Mouse (Mus musculus): ENCODE data around the gene Utp6. TPM values are rescaled to one million over a fixed set of nuclear protein-coding genes. Genes with fewer than 3 reads are reported as not detected.

Utp6 gene
- total and polyA plus RNA-seq, 2 experiments, result 4.2 to 26.6 TPM

GRCm38 (mm10) chr11:79915696-79916349, 46.4 kb downstream of the Utp6 start:
- Histone ChIP-seq H3K4me3 (ENCODE audit: insufficient read depth, low read depth, low read length) (no peak overlapping the region), H3K27ac (replicated peaks; ENCODE audit: insufficient read depth, low read depth, low read length) (no peak overlapping the region), H3K79me2 (ENCODE audit: control insufficient read depth, insufficient read depth, low read length) (no peaks in the 10 kb centered on the region), H3K9ac (ENCODE audit: low read depth, low read length) (no peak overlapping the region), H3K27me3 (ENCODE audit: control insufficient read depth, insufficient read depth, low read length) (no peaks in the 10 kb centered on the region), H3K4me1 (ENCODE audit: control insufficient read depth, insufficient read depth, low read length) (no peaks in the 10 kb centered on the region), H3K36me3 (ENCODE audit: control insufficient read depth, insufficient read depth, low read length) (no peaks in the 10 kb centered on the region)
- no peak for DNase-seq (ENCODE audit: extremely low read depth, low read depth, low spot score)
- 82% methylated on average over 9 of the region's 9 CpGs for WGBS
- TF ChIP-seq CTCF (IDR thresholded peaks at IDR 0.05; ENCODE audit: low read depth, low read length), result no peak

GRCm38 (mm10) chr11:79908600-79909483, 53.3 kb downstream of the Utp6 start:
- H3K9ac ChIP-seq (ENCODE audit: low read depth, low read length), result no peak overlapping the region
- H3K4me3 ChIP-seq (ENCODE audit: insufficient read depth, low read depth, low read length), result no peak overlapping the region
- no peaks in the 10 kb centered on the region for H3K4me1 ChIP-seq (ENCODE audit: control insufficient read depth, insufficient read depth, low read length)
- DNase-seq (ENCODE audit: extremely low read depth, low read depth, low spot score), result no peak
- no peak overlapping the region for H3K27ac ChIP-seq (replicated peaks; ENCODE audit: insufficient read depth, low read depth, low read length)
- H3K36me3 ChIP-seq (ENCODE audit: control insufficient read depth, insufficient read depth, low read length), result no peaks in the 10 kb centered on the region
- no peaks in the 10 kb centered on the region for H3K79me2 ChIP-seq (ENCODE audit: control insufficient read depth, insufficient read depth, low read length)
- TF ChIP-seq CTCF (IDR thresholded peaks at IDR 0.05; ENCODE audit: low read depth, low read length) (no peak), POLR2A (IDR thresholded peaks at IDR 0.05; ENCODE audit: extremely low read depth, insufficient read depth, low read length) (no peak)
- H3K27me3 ChIP-seq (ENCODE audit: control insufficient read depth, insufficient read depth, low read length), result no peaks in the 10 kb centered on the region
- 88% methylated on average over 14 of the region's 14 CpGs for WGBS

GRCm38 (mm10) chr11:79906920-79907319, 55.3 kb downstream of the Utp6 start:
- Histone ChIP-seq H3K36me3 (ENCODE audit: control insufficient read depth, insufficient read depth, low read length) (no peaks in the 10 kb centered on the region), H3K79me2 (ENCODE audit: control insufficient read depth, insufficient read depth, low read length) (no peaks in the 10 kb centered on the region), H3K9ac (ENCODE audit: low read depth, low read length) (no peak overlapping the region), H3K4me1 (ENCODE audit: control insufficient read depth, insufficient read depth, low read length) (no peaks in the 10 kb centered on the region), H3K27me3 (ENCODE audit: control insufficient read depth, insufficient read depth, low read length) (no peaks in the 10 kb centered on the region), H3K27ac (replicated peaks; ENCODE audit: insufficient read depth, low read depth, low read length) (no peak overlapping the region), H3K4me3 (ENCODE audit: insufficient read depth, low read depth, low read length) (no peak overlapping the region)
- no peak for DNase-seq (ENCODE audit: extremely low read depth, low read depth, low spot score)
- no peak for TF ChIP-seq CTCF (IDR thresholded peaks at IDR 0.05; ENCODE audit: low read depth, low read length)
- no peak for TF ChIP-seq POLR2A (IDR thresholded peaks at IDR 0.05; ENCODE audit: extremely low read depth, insufficient read depth, low read length)
- 86% methylated on average over 9 of the region's 9 CpGs for WGBS

GRCm38 (mm10) chr11:79902881-79903481, 59.2 kb downstream of the Utp6 start:
- H3K27ac ChIP-seq (replicated peaks; ENCODE audit: insufficient read depth, low read depth, low read length), result no peak overlapping the region
- TF ChIP-seq CTCF (IDR thresholded peaks at IDR 0.05; ENCODE audit: low read depth, low read length) (no peak), POLR2A (IDR thresholded peaks at IDR 0.05; ENCODE audit: extremely low read depth, insufficient read depth, low read length) (no peak)
- DNase-seq (ENCODE audit: extremely low read depth, low read depth, low spot score), result no peak
- no peaks in the 10 kb centered on the region for H3K4me1 ChIP-seq (ENCODE audit: control insufficient read depth, insufficient read depth, low read length)
- H3K27me3 ChIP-seq (ENCODE audit: control insufficient read depth, insufficient read depth, low read length), result no peaks in the 10 kb centered on the region
- H3K9ac ChIP-seq (ENCODE audit: low read depth, low read length), result no peak overlapping the region
- no peaks in the 10 kb centered on the region for H3K36me3 ChIP-seq (ENCODE audit: control insufficient read depth, insufficient read depth, low read length)
- H3K79me2 ChIP-seq (ENCODE audit: control insufficient read depth, insufficient read depth, low read length), result no peaks in the 10 kb centered on the region
- H3K4me3 ChIP-seq (ENCODE audit: insufficient read depth, low read depth, low read length), result no peak overlapping the region
- WGBS, result 92% methylated on average over 6 of the region's 6 CpGs

- no peak for TF ChIP-seq POLR2A (IDR thresholded peaks at IDR 0.05; ENCODE audit: extremely low read depth, insufficient read depth, low read length)
- TF ChIP-seq CTCF (IDR thresholded peaks at IDR 0.05; ENCODE audit: low read depth, low read length), result no peak
- no peak for DNase-seq (ENCODE audit: extremely low read depth, low read depth, low spot score)
- Histone ChIP-seq H3K27me3 (ENCODE audit: control insufficient read depth, insufficient read depth, low read length) (no peaks in the 10 kb centered on the region), H3K4me3 (ENCODE audit: insufficient read depth, low read depth, low read length) (no peak overlapping the region), H3K36me3 (ENCODE audit: control insufficient read depth, insufficient read depth, low read length) (no peaks in the 10 kb centered on the region), H3K27ac (replicated peaks; ENCODE audit: insufficient read depth, low read depth, low read length) (no peak overlapping the region), H3K4me1 (ENCODE audit: control insufficient read depth, insufficient read depth, low read length) (no peaks in the 10 kb centered on the region), H3K9ac (ENCODE audit: low read depth, low read length) (no peak overlapping the region), H3K79me2 (ENCODE audit: control insufficient read depth, insufficient read depth, low read length) (no peaks in the 10 kb centered on the region)
- WGBS, result 90% methylated on average over 6 of the region's 6 CpGs
These were observed 61.0 kb downstream of the Utp6 start for GRCm38 (mm10) chr11:79901146-79901545.

Measured in liver, adult 2 months (tissue).